Mouse (Mus musculus) forebrain, embryonic 15.5 days (tissue): Measurements from ENCODE around the gene Cntnap2. TPM values are rescaled to one million over a fixed set of nuclear protein-coding genes. Genes with fewer than 3 reads are reported as not detected.
"Not testable (repeated sequence)": the region's sequence is repeated elsewhere in the genome, so short reads cannot be mapped to it uniquely, and the experiment has no call there.

Source experiments
- ATAC-seq: fragments of 200-750 bp; cut with Nextera tagmentation; replicated peaks from 2 replicates; pipeline ENCODE4 v1.8.0; 2017; ENCODE audit warnings: mild to moderate bottlenecking, moderate TSS enrichment, moderate library complexity
- H3K27ac ChIP-seq: fragments of 300-500 bp; sonication (generic); replicated peaks from 2 replicates; pipeline ENCODE4 v1.5.1; 2015; ENCODE audit warnings: mild to moderate bottlenecking, inconsistent platforms
- H3K27me3 ChIP-seq: fragments of 300-500 bp; sonication (generic); 2 replicates; pipeline ENCODE4 v1.6.1; 2015; ENCODE audit warnings: inconsistent platforms
- H3K36me3 ChIP-seq: fragments of 300-500 bp; sonication (generic); 2 replicates; pipeline ENCODE4 v1.6.1; 2015; ENCODE audit warnings: mild to moderate bottlenecking, inconsistent platforms
- H3K4me1 ChIP-seq: fragments of 300-500 bp; sonication (generic); 2 replicates; pipeline ENCODE4 v1.6.1; 2015; ENCODE audit warnings: inconsistent platforms
- H3K4me2 ChIP-seq: fragments of 300-500 bp; sonication (generic); replicated peaks from 2 replicates; pipeline ENCODE4 v1.6.1; 2015; ENCODE audit warnings: mild to moderate bottlenecking, inconsistent platforms
- H3K4me3 ChIP-seq: fragments of 300-500 bp; sonication (generic); 2 replicates; pipeline ENCODE4 v1.5.1; 2015; ENCODE audit warnings: mild to moderate bottlenecking, inconsistent platforms
- H3K9ac ChIP-seq: fragments of 300-500 bp; sonication (generic); replicated peaks from 2 replicates; pipeline ENCODE4 v1.6.1; 2015; ENCODE audit warnings: mild to moderate bottlenecking, inconsistent platforms
- H3K9me3 ChIP-seq: fragments of 300-500 bp; sonication (generic); 2 replicates; pipeline ENCODE4 v1.6.1; 2016; ENCODE audit warnings: inconsistent platforms
- WGBS: fragments of 180-500 bp; shearing (Covaris S2); methylation state at CpG from one replicate; pipeline ENCODE4 v1.1.7; 2015; ENCODE audit warnings: mixed read lengths; 5-methylcytosine and 5-hydroxymethylcytosine counted together
- polyA plus RNA-seq: library from polyadenylated mRNA; unstranded; fragments of >200 nt; fragmentation: Nextera tagmentation; extraction: Ambion mirVana; gene quantifications from 2 replicates; pipeline ENCODE4 v1.2.1, GENCODE M21; 2015

The Cntnap2 gene
- polyA plus RNA-seq, 1 experiment from 2014 or later, result 67.0 TPM

- 74% methylated on average over 1 of the region's 1 CpGs for WGBS
- H3K9ac ChIP-seq, H3K36me3 ChIP-seq, H3K27me3 ChIP-seq, H3K4me3 ChIP-seq, ATAC-seq, H3K27ac ChIP-seq, H3K4me2 ChIP-seq, H3K9me3 ChIP-seq: not testable (repeated sequence)
- H3K4me1 ChIP-seq, result peaks cover 18% of the 10 kb centered on the region
Observed at GRCm38 (mm10) chr6:47223578-47223977, 2164.4 kb downstream of the Cntnap2 start.

GRCm38 (mm10) chr6:47225391-47225790 is 2166.2 kb downstream of the Cntnap2 start:
- H3K27ac ChIP-seq, H3K4me3 ChIP-seq, H3K9ac ChIP-seq, H3K36me3 ChIP-seq, ATAC-seq, H3K27me3 ChIP-seq, H3K4me2 ChIP-seq, H3K9me3 ChIP-seq: not testable (repeated sequence)
- H3K4me1 ChIP-seq, result peaks cover 24% of the 10 kb centered on the region
- 77% methylated on average over 3 of the region's 3 CpGs for WGBS

GRCm38 (mm10) chr6:47227601-47228000 is 2168.4 kb downstream of the Cntnap2 start:
- Histone ChIP-seq H3K36me3 (no peaks in the 10 kb centered on the region), H3K9ac (no peak overlapping the region; the same call in 1 of the 2 replicates), H3K9me3 (no peaks in the 10 kb centered on the region), H3K27me3 (no peaks in the 10 kb centered on the region), H3K4me3 (no peak overlapping the region), H3K4me2 (no peak overlapping the region), H3K27ac (peak overlapping the region; percentile 92), H3K4me1 (peaks cover 31% of the 10 kb centered on the region)
- ATAC-seq, result no peak
- 19% methylated on average over 3 of the region's 3 CpGs for WGBS

GRCm38 (mm10) chr6:47228676-47229317 is 2169.6 kb downstream of the Cntnap2 start:
- no peaks in the 10 kb centered on the region for H3K36me3 ChIP-seq
- peak; percentile 95 for ATAC-seq
- 30% methylated on average over 7 of the region's 7 CpGs for WGBS
- no peaks in the 10 kb centered on the region for H3K27me3 ChIP-seq
- H3K9ac ChIP-seq, result no peak overlapping the region
- peaks cover 31% of the 10 kb centered on the region for H3K4me1 ChIP-seq
- H3K4me2 ChIP-seq, result no peak overlapping the region
- H3K27ac ChIP-seq, result peak overlapping the region; percentile 92
- no peaks in the 10 kb centered on the region for H3K9me3 ChIP-seq
- no peak overlapping the region for H3K4me3 ChIP-seq

GRCm38 (mm10) chr6:47231513-47231912 is 2172.4 kb downstream of the Cntnap2 start:
- WGBS, result 54% methylated on average over 6 of the region's 6 CpGs
- no peak overlapping the region for H3K4me2 ChIP-seq
- no peak overlapping the region for H3K9ac ChIP-seq
- no peaks in the 10 kb centered on the region for H3K9me3 ChIP-seq
- ATAC-seq, result peak; percentile 67; the same call in 1 of the 2 replicates
- H3K27ac ChIP-seq, result peak overlapping the region; percentile 80
- no peaks in the 10 kb centered on the region for H3K27me3 ChIP-seq
- no peaks in the 10 kb centered on the region for H3K36me3 ChIP-seq
- peaks cover 39% of the 10 kb centered on the region for H3K4me1 ChIP-seq
- H3K4me3 ChIP-seq, result no peak overlapping the region

GRCm38 (mm10) chr6:47239376-47239921 is 2180.3 kb downstream of the Cntnap2 start:
- Histone ChIP-seq H3K9ac (peak overlapping the region; percentile 17; the same call in 1 of the 2 replicates), H3K4me2 (no peak overlapping the region), H3K9me3 (no peaks in the 10 kb centered on the region)

GRCm38 (mm10) chr6:47241379-47241778 is 2182.2 kb downstream of the Cntnap2 start:
- no peak for ATAC-seq
- Histone ChIP-seq H3K4me1 (peaks cover 48% of the 10 kb centered on the region), H3K36me3 (no peaks in the 10 kb centered on the region)

More at GRCm38 (mm10) chr6:47239376-47239921, 2180.3 kb downstream of the Cntnap2 start:
- Histone ChIP-seq H3K4me3 (no peak overlapping the region), H3K4me1 (peaks cover 36% of the 10 kb centered on the region), H3K36me3 (no peaks in the 10 kb centered on the region), H3K27ac (peak overlapping the region; percentile 92), H3K27me3 (no peaks in the 10 kb centered on the region)
- ATAC-seq, result peak; percentile 85
- 3% methylated on average over 3 of the region's 3 CpGs for WGBS

GRCm38 (mm10) chr6:47243863-47244606 is 2184.9 kb downstream of the Cntnap2 start:
- Histone ChIP-seq H3K27me3 (no peaks in the 10 kb centered on the region), H3K9ac (peak overlapping the region; percentile 52), H3K36me3 (no peaks in the 10 kb centered on the region), H3K4me3 (peak overlapping the region; percentile 54), H3K4me1 (peaks cover 50% of the 10 kb centered on the region), H3K4me2 (peak overlapping the region; percentile 47), H3K27ac (peak overlapping the region; percentile 87), H3K9me3 (no peaks in the 10 kb centered on the region)
- peak; percentile 82 for ATAC-seq
- WGBS, result 11% methylated on average over 6 of the region's 6 CpGs

More at GRCm38 (mm10) chr6:47241379-47241778, 2182.2 kb downstream of the Cntnap2 start:
- Histone ChIP-seq H3K27ac (no peak overlapping the region), H3K9ac (no peak overlapping the region), H3K27me3 (no peaks in the 10 kb centered on the region), H3K9me3 (no peaks in the 10 kb centered on the region), H3K4me3 (no peak overlapping the region), H3K4me2 (no peak overlapping the region)

GRCm38 (mm10) chr6:47244642-47245041 is 2185.5 kb downstream of the Cntnap2 start:
- Histone ChIP-seq H3K4me2 (peak overlapping the region; percentile 47), H3K27me3 (no peaks in the 10 kb centered on the region), H3K4me1 (peaks cover 47% of the 10 kb centered on the region), H3K36me3 (no peaks in the 10 kb centered on the region), H3K9me3 (no peaks in the 10 kb centered on the region), H3K27ac (peak overlapping the region; percentile 87), H3K4me3 (peak overlapping the region; percentile 54), H3K9ac (peak overlapping the region; percentile 52)
- WGBS, result 2% methylated on average over 7 of the region's 7 CpGs
- peak; percentile 77 for ATAC-seq

- Histone ChIP-seq H3K36me3 (no peaks in the 10 kb centered on the region), H3K9me3 (no peaks in the 10 kb centered on the region), H3K27me3 (no peaks in the 10 kb centered on the region), H3K4me2 (no peak overlapping the region), H3K27ac (no peak overlapping the region), H3K4me1 (peaks cover 17% of the 10 kb centered on the region), H3K4me3 (no peak overlapping the region), H3K9ac (no peak overlapping the region)
- WGBS, result 79% methylated on average over 2 of the region's 2 CpGs
- no peak for ATAC-seq
Observed at GRCm38 (mm10) chr6:47255270-47255669, 2196.1 kb downstream of the Cntnap2 start.

GRCm38 (mm10) chr6:47256227-47256887 is 2197.2 kb downstream of the Cntnap2 start:
- 73% methylated on average over 4 of the region's 4 CpGs for WGBS
- Histone ChIP-seq H3K27me3 (no peaks in the 10 kb centered on the region), H3K36me3 (no peaks in the 10 kb centered on the region), H3K9ac (no peak overlapping the region), H3K4me1 (peaks cover 12% of the 10 kb centered on the region), H3K9me3 (no peaks in the 10 kb centered on the region), H3K27ac (no peak overlapping the region), H3K4me3 (no peak overlapping the region), H3K4me2 (no peak overlapping the region)
- no peak for ATAC-seq
